Mouse (Mus musculus): ENCODE data around the gene Arl10.
A peak's percentile ranks its signal among the peaks of the same experiment; 100 is the strongest.

Gene Arl10

GRCm38 (mm10) chr13:54621155-54621932, 46.5 kb downstream of the Arl10 start, which contains the start of gene Faf2:
Faf2 (plus strand) TSS chr13:54621784.
- peak; percentile 99 for DNase-seq

DNA sequence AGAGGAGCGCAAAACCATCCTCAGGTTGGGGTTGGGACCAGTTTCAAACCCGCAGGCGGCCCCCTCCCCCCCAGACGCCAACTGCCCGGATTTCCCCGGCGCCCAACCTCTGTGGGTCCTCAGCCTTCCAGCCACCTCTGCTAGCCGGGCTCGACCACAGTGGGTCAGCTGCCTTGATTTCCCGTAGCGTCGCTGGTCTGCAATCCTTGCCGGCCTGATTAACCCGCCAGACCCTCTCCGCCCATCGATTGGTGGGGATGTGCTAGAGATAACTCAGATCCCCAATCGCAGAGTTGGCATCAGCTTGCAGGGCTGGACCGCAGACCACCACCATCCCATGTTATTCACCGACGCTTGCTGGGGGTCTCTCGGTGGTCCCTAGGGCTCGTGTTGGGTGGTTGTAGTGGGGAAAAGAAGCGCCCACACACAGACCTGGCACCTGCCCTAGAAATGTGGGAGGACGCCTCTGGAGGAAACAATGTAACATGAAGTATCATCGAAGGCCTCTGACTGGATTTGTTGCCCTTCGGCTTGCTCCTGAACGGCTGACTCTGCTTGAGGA, 47.2 kb downstream of the Arl10 start:
- peak; percentile 15 for DNase-seq

- peak; percentile 88 for DNase-seq
Observed at GRCm38 (mm10) chr13:54629128-54629527, 54.3 kb downstream of the Arl10 start.

Measured in lung, postnatal 36 days (tissue).